Mouse (Mus musculus) megakaryocyte, embryonic 14.5 days (primary cell): ENCODE data around the gene Sh3yl1. TPM values are rescaled to one million over a fixed set of nuclear protein-coding genes. Genes with fewer than 3 reads are reported as not detected.

Source experiments
- H3K27me3 ChIP-seq: replicated peaks from 2 replicates; pipeline ENCODE3; 2012; ENCODE audit warnings: inconsistent platforms
- H3K36me3 ChIP-seq: replicated peaks from 2 replicates; pipeline ENCODE3; 2012; ENCODE audit warnings: low read length, inconsistent platforms, mixed read lengths
- H3K4me1 ChIP-seq: 2 replicates; pipeline ENCODE4 v1.6.1; 2012; ENCODE audit warnings: inconsistent platforms
- H3K4me3 ChIP-seq: replicated peaks from 2 replicates; pipeline ENCODE3; 2012; ENCODE audit warnings: moderate library complexity, mild to moderate bottlenecking, inconsistent platforms
- H3K9me3 ChIP-seq: 2 replicates; pipeline ENCODE4 v1.6.1; 2012; ENCODE audit warnings: inconsistent platforms
- FLI1 ChIP-seq: IDR thresholded peaks from 2 replicates; pipeline ENCODE4 v1.6.1; 2012; ENCODE audit warnings: low read length, inconsistent platforms, mixed read lengths
- GATA1 ChIP-seq: IDR thresholded peaks from 3 replicates; pipeline ENCODE4 v1.6.1; 2012; ENCODE audit warnings: mixed read lengths, low read length, inconsistent platforms, borderline replicate concordance
- polyA plus RNA-seq: library from polyadenylated mRNA; stranded (reverse); fragments of >175 nt; gene quantifications from 2 replicates; pipeline ENCODE4 v1.2.3, GENCODE M21; 2012; ENCODE audit warnings: low replicate concordance; ENCODE audit not compliant: insufficient read depth

Sh3yl1 gene
- polyA plus RNA-seq, 1 experiment: not detected

GRCm38 (mm10) chr12:30936899-30937298 is 25.4 kb downstream of the Sh3yl1 start:
- no peaks in the 10 kb centered on the region for H3K9me3 ChIP-seq
- TF ChIP-seq FLI1: no peak
- TF ChIP-seq GATA1: no peak
- H3K4me3 ChIP-seq: no peak overlapping the region
- H3K4me1 ChIP-seq: no peaks in the 10 kb centered on the region
- H3K27me3 ChIP-seq: no peaks in the 10 kb centered on the region
- H3K36me3 ChIP-seq: no peaks in the 10 kb centered on the region

DNA sequence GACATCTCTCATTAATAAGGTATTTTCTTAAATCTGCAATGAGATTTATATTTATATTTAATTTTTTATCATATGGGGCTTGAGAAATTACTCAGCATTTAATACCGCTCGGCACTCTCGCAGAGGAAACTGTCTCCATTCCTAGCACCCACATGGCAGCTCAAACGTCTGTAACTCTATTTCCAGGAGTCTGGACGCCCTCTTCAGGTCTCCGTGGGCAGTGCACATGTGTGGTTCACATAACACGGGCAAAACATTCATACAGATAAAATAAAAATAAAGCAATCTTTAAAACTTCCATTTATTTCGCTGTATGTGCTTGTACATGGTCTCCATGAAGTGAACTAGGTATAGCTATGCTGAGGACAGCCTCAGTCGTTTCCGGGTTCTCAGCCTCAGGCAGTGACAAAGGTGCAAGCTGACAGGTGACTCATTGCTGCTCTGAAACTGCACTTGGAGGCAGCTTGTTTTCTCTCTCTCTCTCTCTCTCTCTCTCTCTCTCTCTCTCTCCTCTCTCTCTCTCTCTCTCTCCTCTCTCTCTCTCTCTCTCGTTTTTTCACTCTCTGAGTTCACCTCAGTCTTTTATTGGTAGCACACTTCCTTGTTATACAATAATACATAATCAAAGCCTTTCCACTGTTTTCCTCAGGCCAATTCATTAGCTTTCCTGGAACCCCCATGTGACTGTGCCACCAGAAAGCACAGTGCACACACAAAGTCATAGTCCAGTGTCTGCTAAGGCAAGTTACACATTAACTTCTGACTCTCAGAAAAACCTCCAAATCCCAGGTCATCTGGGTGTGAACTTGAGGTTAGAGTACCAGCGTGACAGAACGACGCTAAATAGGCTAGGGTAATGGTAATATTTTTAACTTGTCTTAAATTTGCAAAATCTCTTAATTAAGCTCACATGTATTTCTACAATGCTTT is 31.9 kb downstream of the Sh3yl1 start:
- Histone ChIP-seq H3K9me3 (no peaks in the 10 kb centered on the region), H3K4me3 (no peak overlapping the region), H3K4me1 (no peaks in the 10 kb centered on the region), H3K27me3 (no peaks in the 10 kb centered on the region), H3K36me3 (no peaks in the 10 kb centered on the region)
- TF ChIP-seq FLI1 (no peak), GATA1 (no peak)

GRCm38 (mm10) chr12:30944197-30944596 is 32.7 kb downstream of the Sh3yl1 start:
- H3K4me1 ChIP-seq: no peaks in the 10 kb centered on the region
- H3K4me3 ChIP-seq: no peak overlapping the region
- H3K27me3 ChIP-seq: no peaks in the 10 kb centered on the region
- H3K9me3 ChIP-seq: no peaks in the 10 kb centered on the region
- H3K36me3 ChIP-seq: no peaks in the 10 kb centered on the region
- TF ChIP-seq GATA1: no peak
- TF ChIP-seq FLI1: no peak

- no peaks in the 10 kb centered on the region for H3K9me3 ChIP-seq
- H3K4me3 ChIP-seq: no peak overlapping the region
- TF ChIP-seq FLI1: no peak
- no peak for TF ChIP-seq GATA1
- no peaks in the 10 kb centered on the region for H3K27me3 ChIP-seq
- no peaks in the 10 kb centered on the region for H3K36me3 ChIP-seq
- no peaks in the 10 kb centered on the region for H3K4me1 ChIP-seq
Measured at GRCm38 (mm10) chr12:30970700-30971099, 59.2 kb downstream of the Sh3yl1 start.

GRCm38 (mm10) chr12:31003795-31004194 is 92.3 kb downstream of the Sh3yl1 start:
- H3K9me3 ChIP-seq: no peaks in the 10 kb centered on the region
- no peaks in the 10 kb centered on the region for H3K36me3 ChIP-seq
- TF ChIP-seq GATA1: no peak
- TF ChIP-seq FLI1: no peak
- peaks cover 7% of the 10 kb centered on the region; the same call in 1 of the 2 replicates for H3K4me1 ChIP-seq
- H3K27me3 ChIP-seq: no peaks in the 10 kb centered on the region
- no peak overlapping the region for H3K4me3 ChIP-seq

DNA sequence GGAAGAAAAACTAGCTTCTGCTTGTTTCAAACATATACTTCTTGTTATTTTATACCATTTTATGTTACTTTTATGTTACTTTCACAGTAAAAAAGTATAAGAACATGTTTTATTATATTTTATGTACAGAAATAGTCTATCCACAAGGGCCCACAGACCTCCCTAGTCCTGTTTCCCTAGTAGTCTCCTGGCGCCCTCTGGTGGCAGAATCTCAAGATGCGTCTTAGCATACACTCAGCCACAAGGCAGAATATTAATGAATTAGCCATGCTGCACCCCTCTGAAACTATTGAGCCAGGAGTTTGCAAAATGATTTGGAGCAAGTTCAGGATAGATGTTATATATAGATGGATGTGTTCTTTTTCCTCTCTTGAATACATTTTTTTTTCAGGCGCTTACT is 93.5 kb downstream of the Sh3yl1 start:
- Histone ChIP-seq H3K4me1 (peaks cover 7% of the 10 kb centered on the region; the same call in 1 of the 2 replicates), H3K9me3 (no peaks in the 10 kb centered on the region), H3K36me3 (no peaks in the 10 kb centered on the region), H3K4me3 (no peak overlapping the region), H3K27me3 (no peaks in the 10 kb centered on the region)
- no peak for TF ChIP-seq FLI1
- no peak for TF ChIP-seq GATA1

DNA sequence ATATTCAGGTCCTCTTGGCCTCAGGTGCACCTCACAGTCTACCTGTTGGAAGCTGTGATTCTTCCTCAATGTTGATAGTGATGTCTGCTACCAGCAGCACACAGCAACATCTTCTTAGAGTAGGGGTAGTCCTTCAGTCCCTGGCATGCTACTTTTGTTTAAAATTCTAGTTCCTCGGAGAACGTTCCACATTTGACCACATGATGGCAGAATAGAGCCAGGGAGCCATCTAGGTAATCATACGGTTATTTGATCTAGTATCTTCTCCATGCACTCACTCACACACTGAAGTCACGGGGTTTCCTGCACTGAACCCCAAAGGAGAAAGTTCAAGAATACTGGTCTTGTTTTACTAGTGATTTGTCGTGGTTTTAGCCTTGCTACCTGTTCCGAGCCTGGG is 96.7 kb downstream of the Sh3yl1 start:
- H3K9me3 ChIP-seq: no peaks in the 10 kb centered on the region

More for the DNA sequence above, 96.7 kb downstream of the Sh3yl1 start:
- Histone ChIP-seq H3K4me3 (no peak overlapping the region), H3K27me3 (no peaks in the 10 kb centered on the region), H3K36me3 (no peaks in the 10 kb centered on the region), H3K4me1 (peaks cover 7% of the 10 kb centered on the region; the same call in 1 of the 2 replicates)
- TF ChIP-seq GATA1 (no peak), FLI1 (no peak)

Other genes with a start within 250 kb of the Sh3yl1 start
- gene Alkal2, start 27.3 kb upstream of the Sh3yl1 start, polyA plus RNA-seq: not detected in 2 replicates
- 1.1 TPM in 1 of 2 replicates, not detected in the other for gene Acp1, start 79 bp upstream of the Sh3yl1 start, polyA plus RNA-seq
- 0.66 TPM in 1 of 2 replicates, not detected in the other for gene Fam110c, start 162.2 kb downstream of the Sh3yl1 start, polyA plus RNA-seq